Mouse (Mus musculus) ES-E14 (cell line): ENCODE data around the gene Arhgef2. TPM values are rescaled to one million over a fixed set of nuclear protein-coding genes. Genes with fewer than 3 reads are reported as not detected.
A peak's percentile ranks its signal among the peaks of the same experiment; 100 is the strongest.

Experiments
- DNase-seq: peaks from one replicate; pipeline ENCODE4 v3.0.0-alpha.2; 2013; ENCODE audit warnings: low read depth, low spot score
- H3K27ac ChIP-seq: 2 replicates; pipeline ENCODE4 v1.5.1; 2012; ENCODE audit warnings: low read depth, mild to moderate bottlenecking, low read length, moderate library complexity, mixed read lengths; ENCODE audit not compliant: poor library complexity, insufficient read depth, severe bottlenecking
- H3K36me3 ChIP-seq: 2 replicates; pipeline ENCODE4 v1.6.1; 2012; ENCODE audit warnings: mild to moderate bottlenecking, low read length, moderate library complexity, mixed read lengths; ENCODE audit not compliant: control insufficient read depth, poor library complexity, insufficient read depth, severe bottlenecking
- H3K4me1 ChIP-seq, 2 experiments: fragments of 150-350 bp in 1 of 2; sonication (generic) in 1 of 2; 2 replicates each; pipeline ENCODE4 v1.6.1; 2012; ENCODE audit warnings: low read length in 2 of 2, mild to moderate bottlenecking in 1 of 2, mixed read lengths in 1 of 2; ENCODE audit not compliant: control insufficient read depth in 2 of 2, insufficient read depth in 2 of 2, poor library complexity in 1 of 2
- H3K4me3 ChIP-seq, 2 experiments: fragments of 150-350 bp in 1 of 2; sonication (generic) in 1 of 2; 2 replicates each; pipeline ENCODE4 v1.5.1; 2012; ENCODE audit warnings: low read length in 2 of 2, low read depth in 1 of 2, mild to moderate bottlenecking in 1 of 2, mixed read lengths in 1 of 2; ENCODE audit not compliant: insufficient read depth in 1 of 2, poor library complexity in 1 of 2, severe bottlenecking in 1 of 2
- H3K9ac ChIP-seq: 2 replicates; pipeline ENCODE4 v1.6.1; 2012; ENCODE audit warnings: low read depth, mild to moderate bottlenecking, low read length, mixed read lengths; ENCODE audit not compliant: poor library complexity, insufficient read depth, severe bottlenecking
- H3K9me3 ChIP-seq: fragments of 150-350 bp; sonication (generic); 2 replicates; pipeline ENCODE4 v1.6.1; 2012; ENCODE audit warnings: low read depth, mild to moderate bottlenecking, low read length; ENCODE audit not compliant: control insufficient read depth, insufficient read depth
- CHD2 ChIP-seq: IDR thresholded peaks from 2 replicates; pipeline ENCODE4 v1.6.1; 2014; ENCODE audit warnings: mild to moderate bottlenecking, low read depth, low read length, inconsistent platforms
- HCFC1 ChIP-seq: IDR thresholded peaks from 2 replicates; pipeline ENCODE4 v1.6.1; 2012; ENCODE audit warnings: low read length, inconsistent platforms, borderline replicate concordance; ENCODE audit not compliant: insufficient read depth
- MAFK ChIP-seq: IDR thresholded peaks from 2 replicates; pipeline ENCODE4 v1.6.1; 2014; ENCODE audit warnings: mild to moderate bottlenecking, low read depth, low read length, inconsistent platforms; ENCODE audit not compliant: insufficient read depth
- ZC3H11A ChIP-seq: IDR thresholded peaks from 2 replicates; pipeline ENCODE4 v1.6.1; 2012; ENCODE audit warnings: low read depth, mild to moderate bottlenecking, inconsistent platforms, low read length, borderline replicate concordance
- ZNF384 ChIP-seq: IDR thresholded peaks from 2 replicates; pipeline ENCODE4 v1.6.1; 2012; ENCODE audit warnings: low read depth, low read length, inconsistent platforms
- in situ Hi-C, 2 experiments: fragments of 600-800 bp; cut with MboI; formaldehyde crosslinking; loops; one replicate each; pipeline ENCODE4 v1.15.1; 2025; ENCODE audit warnings: low sequenced_read_pairs in 2 of 2, inconsistent platforms in 1 of 2; ENCODE audit not compliant: unreplicated experiment in 2 of 2
- total RNA-seq: library from RNA; depleted of rRNA; stranded (reverse); fragments of 300-350 nt; gene quantifications from 2 replicates; pipeline ENCODE4 v1.2.3, GENCODE M21; 2012

Gene Arhgef2
- total RNA-seq, 1 experiment: 50.8 TPM

- no peak for DNase-seq
- TF ChIP-seq ZNF384: no peak
- no peak for TF ChIP-seq HCFC1
- TF ChIP-seq ZC3H11A: no peak
- no peak for TF ChIP-seq CHD2
- TF ChIP-seq MAFK: no peak
- Histone ChIP-seq H3K9me3 (no peaks in the 10 kb centered on the region), H3K27ac (peak overlapping the region; percentile 40; the same call in 1 of the 2 replicates), H3K4me3 (no peak overlapping the region), H3K9ac (no peak overlapping the region), H3K36me3 (no peaks in the 10 kb centered on the region), H3K4me1 (peaks cover 0 to 16% of the 10 kb centered on the region in 2 experiments; a peak in 2 of 4 replicates)
- in situ Hi-C loops: no loop called here
Observed at GRCm38 (mm10) chr3:88602466-88602865, 3.3 kb upstream of the Arhgef2 start.

- no peak for TF ChIP-seq ZC3H11A
- TF ChIP-seq CHD2: no peak
- peak; percentile 33; the same call in 1 of the 2 replicates for TF ChIP-seq HCFC1
- in situ Hi-C loops: no loop called here
- no peak overlapping the region for H3K4me3 ChIP-seq
- H3K27ac ChIP-seq: no peak overlapping the region; the same call in 1 of the 2 replicates
- peak; percentile 90 for DNase-seq
- no peaks in the 10 kb centered on the region for H3K36me3 ChIP-seq
- no peaks in the 10 kb centered on the region for H3K9me3 ChIP-seq
- H3K9ac ChIP-seq: no peak overlapping the region
- peaks cover 3 to 18% of the 10 kb centered on the region in 2 experiments; a peak in 3 of 4 replicates for H3K4me1 ChIP-seq
Observed at GRCm38 (mm10) chr3:88603714-88604161, 2.0 kb upstream of the Arhgef2 start.

- no peak for DNase-seq
- no peak overlapping the region for H3K4me3 ChIP-seq
- H3K4me1 ChIP-seq: peaks cover 3 to 18% of the 10 kb centered on the region in 2 experiments; a peak in 3 of 4 replicates
- H3K36me3 ChIP-seq: no peaks in the 10 kb centered on the region
- no peak overlapping the region for H3K27ac ChIP-seq
- TF ChIP-seq CHD2 (no peak), ZNF384 (no peak), MAFK (no peak), HCFC1 (no peak), ZC3H11A (no peak)
- H3K9me3 ChIP-seq: no peaks in the 10 kb centered on the region
- in situ Hi-C loops: no loop called here
- H3K9ac ChIP-seq: no peak overlapping the region
Observed at GRCm38 (mm10) chr3:88604863-88605262, 903 bp upstream of the Arhgef2 start.

GRCm38 (mm10) chr3:88607065-88607757 lies 1.4 kb downstream of the Arhgef2 start:
- peak; percentile 95 for DNase-seq
- Histone ChIP-seq H3K9me3 (no peaks in the 10 kb centered on the region), H3K9ac (peak overlapping the region; percentile 54), H3K36me3 (no peaks in the 10 kb centered on the region), H3K4me1 (peaks cover 3 to 16% of the 10 kb centered on the region in 2 experiments; a peak in 3 of 4 replicates), H3K4me3 (peak overlapping the region; percentile 60 to 82), H3K27ac (peak overlapping the region; percentile 28; the same call in 1 of the 2 replicates)
- no peak for TF ChIP-seq MAFK
- TF ChIP-seq ZC3H11A: no peak
- no peak for TF ChIP-seq ZNF384
- TF ChIP-seq HCFC1: no peak
- TF ChIP-seq CHD2: no peak
- in situ Hi-C loops: no loop called here

GRCm38 (mm10) chr3:88607758-88608138 lies 2.0 kb downstream of the Arhgef2 start:
- Histone ChIP-seq H3K4me1 (peaks cover 3 to 13% of the 10 kb centered on the region in 2 experiments; a peak in 2 of 4 replicates), H3K36me3 (no peaks in the 10 kb centered on the region), H3K9ac (peak overlapping the region; percentile 24), H3K9me3 (no peaks in the 10 kb centered on the region), H3K27ac (no peak overlapping the region), H3K4me3 (peak overlapping the region; percentile 46 to 82)
- TF ChIP-seq ZC3H11A: no peak
- TF ChIP-seq MAFK: no peak
- TF ChIP-seq CHD2: no peak
- TF ChIP-seq HCFC1: no peak
- no peak for TF ChIP-seq ZNF384
- in situ Hi-C loops: no loop called here
- no peak for DNase-seq
